Mouse (Mus musculus) MEL (cell line): ENCODE data around the gene Ank2.

ENCODE experiments used
- CTCF ChIP-seq, 3 experiments: IDR thresholded peaks in 2 of 3; conservative IDR thresholded peaks in 1 of 3; 2 replicates each; pipeline ENCODE4 v1.5.1; 2011 to 2012; ENCODE audit warnings: low read length in 3 of 3, low read depth in 2 of 3, mild to moderate bottlenecking in 2 of 3, improper control_type of control experiment in 1 of 3, inconsistent platforms in 1 of 3, mixed read lengths in 1 of 3, moderate library complexity in 1 of 3; ENCODE audit not compliant: control insufficient read depth in 1 of 3, insufficient read depth in 1 of 3, poor library complexity in 1 of 3, severe bottlenecking in 1 of 3
- EP300 ChIP-seq, 2 experiments: IDR thresholded peaks; 2 replicates each; pipeline ENCODE4 v1.6.1; 2011; ENCODE audit warnings: improper control_type of control experiment in 2 of 2, low read length in 2 of 2, low read depth in 1 of 2, mild to moderate bottlenecking in 1 of 2
- MAZ ChIP-seq: IDR thresholded peaks from 2 replicates; pipeline ENCODE4 v1.6.1; 2012; ENCODE audit warnings: low read depth, mild to moderate bottlenecking, inconsistent platforms, low read length, improper control_type of control experiment
- NRF1 ChIP-seq: IDR thresholded peaks from 2 replicates; pipeline ENCODE4 v1.6.1; 2014; ENCODE audit warnings: low read depth, mild to moderate bottlenecking, inconsistent platforms, low read length, improper control_type of control experiment, moderate library complexity; ENCODE audit not compliant: poor library complexity, insufficient read depth, severe bottlenecking
- POLR2A ChIP-seq, 2 experiments: IDR thresholded peaks; 2 replicates each; pipeline ENCODE4 v1.6.1; 2011 to 2012; ENCODE audit warnings: low read length in 2 of 2, mild to moderate bottlenecking in 2 of 2, control low read depth in 1 of 2, improper control_type of control experiment in 1 of 2, low read depth in 1 of 2, moderate library complexity in 1 of 2; ENCODE audit not compliant: control insufficient read depth in 1 of 2, insufficient read depth in 1 of 2, poor library complexity in 1 of 2
- POLR2AphosphoS2 ChIP-seq: IDR thresholded peaks from 2 replicates; pipeline ENCODE4 v1.6.1; 2011; ENCODE audit warnings: low read length, improper control_type of control experiment
- TAL1 ChIP-seq: IDR thresholded peaks from 2 replicates; pipeline ENCODE4 v1.6.1; 2012; ENCODE audit warnings: mild to moderate bottlenecking, inconsistent platforms, low read length, moderate library complexity, mixed read lengths
- USF2 ChIP-seq, 2 experiments: IDR thresholded peaks; 2 replicates each; pipeline ENCODE4 v1.6.1; 2011 to 2012; ENCODE audit warnings: improper control_type of control experiment in 2 of 2, low read length in 2 of 2, borderline replicate concordance in 1 of 2, inconsistent platforms in 1 of 2, low read depth in 1 of 2, mild to moderate bottlenecking in 1 of 2; ENCODE audit not compliant: insufficient read depth in 1 of 2
- ZKSCAN1 ChIP-seq: IDR thresholded peaks from 2 replicates; pipeline ENCODE4 v1.6.1; 2012; ENCODE audit warnings: low read depth, mild to moderate bottlenecking, inconsistent platforms, low read length, improper control_type of control experiment, moderate library complexity

- TF ChIP-seq CTCF (IDR thresholded peaks at IDR 0.05 in 2 of 3, conservative IDR thresholded peaks at IDR 0.05 in 1 of 3; ENCODE audit: control insufficient read depth in 1 of 3, insufficient read depth in 1 of 3, low read depth in 2 of 3, low read length in 3 of 3, poor library complexity in 1 of 3, severe bottlenecking in 1 of 3) (no peak), POLR2A (IDR thresholded peaks at IDR 0.05; ENCODE audit: control insufficient read depth in 1 of 2, insufficient read depth in 1 of 2, low read depth in 1 of 2, low read length in 2 of 2, poor library complexity in 1 of 2) (no peak), ZKSCAN1 (no peak), TAL1 (no peak), EP300 (IDR thresholded peaks at IDR 0.05; ENCODE audit: low read depth in 1 of 2, low read length in 2 of 2) (no peak), NRF1 (no peak), POLR2AphosphoS2 (no peak), MAZ (no peak), USF2 (IDR thresholded peaks at IDR 0.05; ENCODE audit: borderline replicate concordance in 1 of 2, insufficient read depth in 1 of 2, low read depth in 1 of 2, low read length in 2 of 2) (no peak)
Measured at GRCm38 (mm10) chr3:127481658-127482057, 17.5 kb downstream of the Ank2 start.
